Mouse (Mus musculus): ENCODE results near the gene Lipe.

DNA sequence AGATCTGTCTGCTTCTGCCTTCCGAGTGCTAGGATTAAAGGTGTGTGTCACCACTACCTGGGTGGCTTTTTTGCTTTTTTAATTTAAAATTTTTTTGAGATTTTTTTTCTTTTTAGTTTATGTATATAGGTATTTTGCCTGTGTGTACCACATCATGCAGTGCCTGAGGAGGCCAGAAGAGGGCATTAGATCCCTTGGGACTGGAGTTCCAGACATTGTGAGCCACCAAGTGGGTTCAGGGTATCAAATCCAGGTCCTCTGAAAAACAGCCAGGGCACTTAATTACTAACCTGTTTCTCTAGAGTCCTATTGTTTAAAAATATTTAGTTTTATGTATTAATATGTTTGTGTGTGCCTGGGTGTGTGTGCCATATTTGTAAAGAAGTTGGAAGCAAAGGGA is 19.1 kb upstream of the Lipe start:
- TF ChIP-seq ZNF384 (IDR thresholded peaks at IDR 0.05; ENCODE audit: low read depth, low read length) (no peak), ZC3H11A (IDR thresholded peaks at IDR 0.05; ENCODE audit: borderline replicate concordance, low read depth, low read length) (0 out of 2 replicates have a peak, but pooled peaks have one; percentile 25), MAFK (IDR thresholded peaks at IDR 0.05; ENCODE audit: insufficient read depth, low read depth, low read length) (no peak), CHD2 (IDR thresholded peaks at IDR 0.05; ENCODE audit: low read depth, low read length) (no peak), HCFC1 (IDR thresholded peaks at IDR 0.05; ENCODE audit: borderline replicate concordance, insufficient read depth, low read length) (no peak)

All from ES-E14 (cell line).